Mouse (Mus musculus) ovary, adult 2 months (tissue): Measurements from ENCODE around the gene Rps11. TPM values are rescaled to one million over a fixed set of nuclear protein-coding genes. Genes with fewer than 3 reads are reported as not detected.

Source experiments
- polyA plus RNA-seq: library from polyadenylated mRNA; depleted of rRNA; stranded (reverse); fragments of >200 nt; gene quantifications from 2 replicates; pipeline ENCODE4 v1.2.3, GENCODE M21; 2012; rRNA removed

The Rps11 gene
- polyA plus RNA-seq = 173 and 237 TPM in 2 replicates

GRCm38 (mm10) chr7:45124224-45125143 is at the start of gene Rps11:
Rps11 (minus strand) TSS chr7:45124439.

GRCm38 (mm10) chr7:45163735-45164490 is 39.7 kb upstream of the Rps11 start, which contains the start of gene Slc17a7:
Slc17a7 (plus strand) TSS chr7:45163949.

GRCm38 (mm10) chr7:45154096-45154992 is 30.1 kb upstream of the Rps11 start, which contains the start of the genes Pih1d1 and Aldh16a1:
Pih1d1 (plus strand) TSS chr7:45154303.
Aldh16a1 (minus strand) TSS chr7:45154584.

GRCm38 (mm10) chr7:45135993-45136567 is 11.8 kb upstream of the Rps11 start, which contains the start of the genes Gm45713 and Flt3l:
Gm45713 (minus strand) TSS chr7:45136231.
Flt3l (minus strand) TSS chr7:45136432.

GRCm38 (mm10) chr7:45128624-45129246 is 4.5 kb upstream of the Rps11 start, which contains the start of gene Rpl13a:
Rpl13a (minus strand) TSS chr7:45128761.

GRCm38 (mm10) chr7:45103652-45104180 is 20.5 kb downstream of the Rps11 start, which contains the start of gene Fcgrt:
Fcgrt (minus strand) TSS chr7:45103851.

GRCm38 (mm10) chr7:45092048-45092447 is 32.2 kb downstream of the Rps11 start, which contains the start of gene Rcn3:
Rcn3 (minus strand) TSS chr7:45092221.

Other genes starting within 250 kb of the Rps11 start
- 274 and 494 TPM in 2 replicates for gene Med25, start 231.7 kb downstream of the Rps11 start, polyA plus RNA-seq
- 133 and 143 TPM in 2 replicates for gene Fuz, start 228.4 kb downstream of the Rps11 start, polyA plus RNA-seq
- gene Ap2a1, start 194.9 kb downstream of the Rps11 start, polyA plus RNA-seq = 132 and 136 TPM in 2 replicates
- 0.08 TPM in 1 of 2 replicates, not detected in the other for gene Tsks, start 181.2 kb downstream of the Rps11 start, polyA plus RNA-seq
- gene Cpt1c, start 149.6 kb downstream of the Rps11 start, polyA plus RNA-seq = 61.1 and 66.1 TPM in 2 replicates
- gene Prmt1, start 137.9 kb downstream of the Rps11 start, polyA plus RNA-seq = 364 and 448 TPM in 2 replicates
- 154 and 158 TPM in 2 replicates for gene Irf3, start 126.8 kb downstream of the Rps11 start, polyA plus RNA-seq
- gene Bcl2l12, start 125.7 kb downstream of the Rps11 start, polyA plus RNA-seq = 43.3 and 49.2 TPM in 2 replicates
- gene Scaf1, start 108.1 kb downstream of the Rps11 start, polyA plus RNA-seq = 116 and 132 TPM in 2 replicates
- gene Rras, start 106.5 kb downstream of the Rps11 start, polyA plus RNA-seq = 161 and 171 TPM in 2 replicates
- 17.5 and 18.4 TPM in 2 replicates for gene Prr12, start 71.6 kb downstream of the Rps11 start, polyA plus RNA-seq
- gene Nosip, start 62.0 kb downstream of the Rps11 start, polyA plus RNA-seq = 157 and 163 TPM in 2 replicates
- 90.9 and 100 TPM in 2 replicates for gene Prrg2, start 61.8 kb downstream of the Rps11 start, polyA plus RNA-seq
- gene Rcn3, start 32.2 kb downstream of the Rps11 start, polyA plus RNA-seq = 537 and 545 TPM in 2 replicates
- gene Fcgrt, start 20.6 kb downstream of the Rps11 start, polyA plus RNA-seq = 132 and 135 TPM in 2 replicates
- 1,241 and 3,203 TPM in 2 replicates for gene Rpl13a, start 4.3 kb upstream of the Rps11 start, polyA plus RNA-seq
- 1.9 TPM in 1 of 2 replicates, not detected in the other for gene Gm45713, start 11.8 kb upstream of the Rps11 start, polyA plus RNA-seq
- 38.5 and 68.0 TPM in 2 replicates for gene Flt3l, start 12.0 kb upstream of the Rps11 start, polyA plus RNA-seq
- 60.2 and 64.9 TPM in 2 replicates for gene Pih1d1, start 29.9 kb upstream of the Rps11 start, polyA plus RNA-seq
- 87.7 and 97.6 TPM in 2 replicates for gene Aldh16a1, start 30.1 kb upstream of the Rps11 start, polyA plus RNA-seq
- 0.17 and 0.20 TPM in 2 replicates for gene Slc17a7, start 39.5 kb upstream of the Rps11 start, polyA plus RNA-seq
- gene Gfy, start 55.1 kb upstream of the Rps11 start, polyA plus RNA-seq = not detected in 2 replicates
- not detected in 2 replicates for gene Pth2, start 56.6 kb upstream of the Rps11 start, polyA plus RNA-seq
- gene Ccdc155, start 80.5 kb upstream of the Rps11 start, polyA plus RNA-seq = 3.1 and 4.1 TPM in 2 replicates
- 2.1 and 3.3 TPM in 2 replicates for gene Dkkl1, start 87.7 kb upstream of the Rps11 start, polyA plus RNA-seq
- gene Tead2, start 91.3 kb upstream of the Rps11 start, polyA plus RNA-seq = 119 and 183 TPM in 2 replicates
- gene Cd37, start 114.7 kb upstream of the Rps11 start, polyA plus RNA-seq = 13.2 and 14.5 TPM in 2 replicates
- gene Slc6a16, start 116.6 kb upstream of the Rps11 start, polyA plus RNA-seq = 0.15 and 0.40 TPM in 2 replicates
- 0.24 TPM in 1 of 2 replicates, not detected in the other for gene Slc6a21, start 153.1 kb upstream of the Rps11 start, polyA plus RNA-seq
- 58.6 and 62.0 TPM in 2 replicates for gene Trpm4, start 209.3 kb upstream of the Rps11 start, polyA plus RNA-seq
- 0.46 and 0.51 TPM in 2 replicates for gene Hrc, start 210.9 kb upstream of the Rps11 start, polyA plus RNA-seq
- gene Ppfia3, start 242.6 kb upstream of the Rps11 start, polyA plus RNA-seq = 11.9 and 12.1 TPM in 2 replicates
- gene Lin7b, start 246.1 kb upstream of the Rps11 start, polyA plus RNA-seq = 43.0 and 49.1 TPM in 2 replicates